Mouse (Mus musculus) MEL (cell line): ENCODE measurements at regions not wholly inside any gene's neighbourhood (a gene's known extent, or its start where the extent isn't known, plus 50 kb on each side); places are given as distances from the start of the nearest gene placed in this dataset.
A peak's percentile ranks its signal among the peaks of the same experiment; 100 is the strongest.

ENCODE experiments used
- CTCF ChIP-seq, 3 experiments: IDR thresholded peaks in 2 of 3; conservative IDR thresholded peaks in 1 of 3; 2 replicates each; pipeline ENCODE4 v1.5.1; 2011 to 2012; ENCODE audit warnings: low read length in 3 of 3, low read depth in 2 of 3, mild to moderate bottlenecking in 2 of 3, improper control_type of control experiment in 1 of 3, inconsistent platforms in 1 of 3, mixed read lengths in 1 of 3, moderate library complexity in 1 of 3; ENCODE audit not compliant: control insufficient read depth in 1 of 3, insufficient read depth in 1 of 3, poor library complexity in 1 of 3, severe bottlenecking in 1 of 3
- E2F4 ChIP-seq: IDR thresholded peaks from 2 replicates; pipeline ENCODE4 v1.6.1; 2011; ENCODE audit warnings: low read depth, low read length, improper control_type of control experiment, borderline replicate concordance
- GATA1 ChIP-seq: IDR thresholded peaks from 2 replicates; pipeline ENCODE4 v1.6.1; 2011; ENCODE audit warnings: low read depth, low read length, improper control_type of control experiment
- KAT2A ChIP-seq: conservative IDR thresholded peaks from 2 replicates; pipeline ENCODE4 v1.6.1; 2012; ENCODE audit warnings: low read depth, low read length, improper control_type of control experiment, inconsistent platforms
- MAFK ChIP-seq: IDR thresholded peaks from 2 replicates; pipeline ENCODE4 v1.6.1; 2011; ENCODE audit warnings: low read depth, mild to moderate bottlenecking, low read length, improper control_type of control experiment, borderline replicate concordance
- MAX ChIP-seq: IDR thresholded peaks from 2 replicates; pipeline ENCODE4 v1.6.1; 2011; ENCODE audit warnings: low read length, improper control_type of control experiment
- POLR2A ChIP-seq, 2 experiments: IDR thresholded peaks; 2 replicates each; pipeline ENCODE4 v1.6.1; 2011 to 2012; ENCODE audit warnings: low read length in 2 of 2, mild to moderate bottlenecking in 2 of 2, control low read depth in 1 of 2, improper control_type of control experiment in 1 of 2, low read depth in 1 of 2, moderate library complexity in 1 of 2; ENCODE audit not compliant: control insufficient read depth in 1 of 2, insufficient read depth in 1 of 2, poor library complexity in 1 of 2
- SMC3 ChIP-seq: IDR thresholded peaks from 2 replicates; pipeline ENCODE4 v1.6.1; 2011; ENCODE audit warnings: low read depth, low read length, improper control_type of control experiment
- TCF12 ChIP-seq: IDR thresholded peaks from 2 replicates; pipeline ENCODE4 v1.6.1; 2014; ENCODE audit warnings: low read depth, mild to moderate bottlenecking, inconsistent platforms, low read length, improper control_type of control experiment, moderate library complexity
- USF2 ChIP-seq, 2 experiments: IDR thresholded peaks; 2 replicates each; pipeline ENCODE4 v1.6.1; 2011 to 2012; ENCODE audit warnings: improper control_type of control experiment in 2 of 2, low read length in 2 of 2, borderline replicate concordance in 1 of 2, inconsistent platforms in 1 of 2, low read depth in 1 of 2, mild to moderate bottlenecking in 1 of 2; ENCODE audit not compliant: insufficient read depth in 1 of 2

DNA sequence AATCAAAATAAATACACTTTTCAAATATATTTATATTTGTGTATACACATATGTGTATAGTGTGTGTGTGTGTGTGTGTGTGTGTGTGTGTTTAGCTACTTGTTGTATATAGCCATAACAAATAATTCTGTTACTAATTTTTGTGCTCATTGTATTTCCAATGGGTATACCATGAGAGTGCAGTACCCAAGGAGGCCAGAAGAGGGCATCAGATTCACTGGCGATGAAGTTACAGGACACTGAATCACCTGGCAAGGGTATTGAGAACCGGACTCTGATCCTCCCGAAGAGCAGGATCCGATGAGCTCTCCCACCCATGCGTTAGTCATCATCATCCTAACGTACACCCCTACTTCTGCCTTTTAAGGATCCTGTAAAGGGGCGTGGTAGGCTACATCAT, 249.3 kb upstream of the Rpl38 start:
- TF ChIP-seq MAFK (no peak), POLR2A (IDR thresholded peaks at IDR 0.05; ENCODE audit: control insufficient read depth in 1 of 2, insufficient read depth in 1 of 2, low read depth in 1 of 2, low read length in 2 of 2, poor library complexity in 1 of 2) (no peak), MAX (no peak), CTCF (IDR thresholded peaks at IDR 0.05 in 2 of 3, conservative IDR thresholded peaks at IDR 0.05 in 1 of 3; ENCODE audit: control insufficient read depth in 1 of 3, insufficient read depth in 1 of 3, low read depth in 2 of 3, low read length in 3 of 3, poor library complexity in 1 of 3, severe bottlenecking in 1 of 3) (peak; percentile 47 to 59 (median 48)), SMC3 (peak; percentile 65), TCF12 (no peak), GATA1 (no peak), USF2 (IDR thresholded peaks at IDR 0.05; ENCODE audit: borderline replicate concordance in 1 of 2, insufficient read depth in 1 of 2, low read depth in 1 of 2, low read length in 2 of 2) (no peak), E2F4 (no peak), KAT2A (no peak)
